Mouse (Mus musculus): ENCODE measurements around the gene Coro2a. TPM values are rescaled to one million over a fixed set of nuclear protein-coding genes. Genes with fewer than 3 reads are reported as not detected.

Coro2a gene
- total and polyA plus RNA-seq, 2 experiments from 2014 or later, result 6.2 to 26.7 TPM

- no peak for ATAC-seq
- Histone ChIP-seq H3K9me3 (ENCODE audit: low read length) (no peaks in the 10 kb centered on the region), H3K9ac (replicated peaks; ENCODE audit: low read length) (no peak overlapping the region), H3K27ac (no peak overlapping the region), H3K4me1 (ENCODE audit: insufficient read depth, low read length) (no peaks in the 10 kb centered on the region), H3K27me3 (ENCODE audit: insufficient read depth, low read length) (no peaks in the 10 kb centered on the region), H3K4me2 (ENCODE audit: low read depth, low read length) (no peak overlapping the region), H3K4me3 (ENCODE audit: low read length) (no peak overlapping the region), H3K36me3 (ENCODE audit: insufficient read depth, low read length) (peaks cover 3% of the 10 kb centered on the region)
- WGBS, result 25% methylated on average over 7 of the region's 9 CpGs
- no peak for TF ChIP-seq CTCF (IDR thresholded peaks at IDR 0.05; ENCODE audit: low read depth)
- no peak for DNase-seq (ENCODE audit: low spot score)
These were observed 60.3 kb downstream of the Coro2a start for GRCm38 (mm10) chr4:46541707-46542106.

GRCm38 (mm10) chr4:46539167-46539566 lies 62.8 kb downstream of the Coro2a start:
- Histone ChIP-seq H3K9me3 (ENCODE audit: low read length) (no peaks in the 10 kb centered on the region), H3K27me3 (ENCODE audit: insufficient read depth, low read length) (no peaks in the 10 kb centered on the region; the same call in 1 of the 2 replicates), H3K4me3 (ENCODE audit: low read length) (no peak overlapping the region), H3K27ac (no peak overlapping the region), H3K36me3 (ENCODE audit: insufficient read depth, low read length) (peaks cover 3% of the 10 kb centered on the region), H3K4me1 (ENCODE audit: insufficient read depth, low read length) (0 out of 2 replicates have a peak, but pooled peaks cover 3% of the 10 kb centered on the region), H3K4me2 (ENCODE audit: low read depth, low read length) (no peak overlapping the region), H3K9ac (replicated peaks; ENCODE audit: low read length) (no peak overlapping the region)
- 62% methylated on average over 9 of the region's 9 CpGs for WGBS
- DNase-seq (ENCODE audit: low spot score), result no peak
- ATAC-seq, result no peak
- TF ChIP-seq CTCF (IDR thresholded peaks at IDR 0.05; ENCODE audit: low read depth), result no peak

DNA sequence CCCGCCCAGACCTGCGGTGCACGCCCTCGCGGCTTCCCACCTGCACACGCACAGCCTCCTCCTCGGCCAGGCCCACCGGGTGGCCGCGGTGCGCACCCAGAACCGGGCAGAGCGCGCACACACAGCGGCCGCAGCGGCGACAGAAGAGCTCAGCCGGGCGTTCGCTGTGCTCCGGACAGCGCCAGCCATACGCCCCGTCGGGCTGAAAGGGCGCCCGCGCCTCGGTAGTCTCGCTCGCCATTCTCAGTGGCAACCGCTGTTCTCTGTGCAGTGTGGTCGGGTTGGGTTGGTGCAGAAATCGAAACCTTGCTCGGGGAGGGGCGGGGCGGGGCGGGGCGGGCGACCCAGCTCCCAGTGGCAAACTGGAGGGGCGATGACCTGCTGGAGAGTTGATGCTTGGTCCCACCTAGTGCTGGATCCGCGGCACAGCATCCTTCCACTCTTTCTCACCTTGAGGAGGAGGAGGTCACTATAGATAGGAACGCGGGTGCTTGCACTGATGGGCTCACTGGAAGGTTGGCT lies 66.1 kb downstream of the Coro2a start, which contains the start of gene Trim14:
Gene Trim14 (minus strand): TSS at position 302 of the 522 bp plus-strand sequence.
- H3K4me1 ChIP-seq (ENCODE audit: insufficient read depth, low read length), result 0 out of 2 replicates have a peak, but pooled peaks cover 3% of the 10 kb centered on the region
- H3K9me3 ChIP-seq (ENCODE audit: low read length), result no peaks in the 10 kb centered on the region
- H3K9ac ChIP-seq (replicated peaks; ENCODE audit: low read length), result peak within 1 kb of the TSS; percentile 47; the same call in 1 of the 2 replicates
- peaks cover 3% of the 10 kb centered on the region for H3K36me3 ChIP-seq (ENCODE audit: insufficient read depth, low read length)
- ATAC-seq (peak; percentile 60), DNase-seq (ENCODE audit: low spot score) (peak; percentile 44)
- H3K4me3 ChIP-seq (ENCODE audit: low read length), result peak within 1 kb of the TSS; percentile 44
- WGBS, result 1% methylated on average over 46 of the region's 46 CpGs
- no peaks in the 10 kb centered on the region; the same call in 1 of the 2 replicates for H3K27me3 ChIP-seq (ENCODE audit: insufficient read depth, low read length)
- H3K27ac ChIP-seq, result no peak within 1 kb of the TSS
- peak within 1 kb of the TSS; percentile 71 for H3K4me2 ChIP-seq (ENCODE audit: low read depth, low read length)
- peak; percentile 53 for TF ChIP-seq CTCF (IDR thresholded peaks at IDR 0.05; ENCODE audit: low read depth)

GRCm38 (mm10) chr4:46535094-46535830 lies 66.7 kb downstream of the Coro2a start:
- H3K27ac ChIP-seq, result no peak overlapping the region
- no peaks in the 10 kb centered on the region; the same call in 1 of the 2 replicates for H3K27me3 ChIP-seq (ENCODE audit: insufficient read depth, low read length)

DNA sequence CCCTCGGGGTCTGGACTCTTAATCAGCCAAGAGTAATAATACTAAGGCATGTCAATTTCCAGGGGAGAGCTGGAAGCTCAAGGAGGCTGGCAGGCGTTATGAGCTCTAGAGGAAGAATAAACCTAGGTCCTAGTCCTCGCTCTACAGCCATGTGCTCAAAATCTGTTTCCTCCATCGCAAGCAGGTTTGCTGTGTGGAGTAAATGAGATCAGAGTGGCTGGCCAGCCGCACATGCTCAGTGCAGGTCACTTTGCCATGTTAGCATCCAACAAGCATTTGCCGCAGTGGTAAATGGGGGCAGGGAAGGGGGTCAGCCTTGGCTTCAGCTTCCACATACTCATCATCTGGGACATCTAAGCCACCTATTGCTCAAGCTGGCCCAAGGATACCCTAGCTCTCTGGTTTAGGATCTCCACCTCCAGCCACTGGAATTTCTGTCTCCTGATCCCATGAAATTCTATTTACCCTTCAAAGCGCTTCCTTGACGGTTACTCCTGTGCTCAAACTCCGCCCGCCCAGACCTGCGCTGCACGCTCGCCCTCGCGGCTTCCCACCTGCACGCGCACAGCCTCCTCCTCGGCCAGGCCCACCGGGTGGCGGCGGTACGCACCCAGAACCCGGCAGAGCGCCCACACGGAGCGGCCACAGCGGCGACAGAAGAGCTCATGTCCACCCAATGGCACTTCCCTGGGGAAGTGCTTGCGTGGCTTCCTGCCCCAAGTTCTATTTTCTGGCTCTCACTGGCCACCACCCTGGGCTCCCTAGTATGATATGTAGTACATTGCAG lies 67.9 kb downstream of the Coro2a start:
- H3K4me3 ChIP-seq (ENCODE audit: low read length), result peak overlapping the region; percentile 18
- H3K9ac ChIP-seq (replicated peaks; ENCODE audit: low read length), result no peak overlapping the region
- no peak overlapping the region for H3K27ac ChIP-seq
- H3K27me3 ChIP-seq (ENCODE audit: insufficient read depth, low read length), result no peaks in the 10 kb centered on the region; the same call in 1 of the 2 replicates
- H3K4me1 ChIP-seq (ENCODE audit: insufficient read depth, low read length), result 0 out of 2 replicates have a peak, but pooled peaks cover 3% of the 10 kb centered on the region
- no peak for TF ChIP-seq CTCF (IDR thresholded peaks at IDR 0.05; ENCODE audit: low read depth)
- no peaks in the 10 kb centered on the region for H3K36me3 ChIP-seq (ENCODE audit: insufficient read depth, low read length)
- peak; percentile 58 for ATAC-seq
- DNase-seq (ENCODE audit: low spot score), result peak; percentile 21
- H3K9me3 ChIP-seq (ENCODE audit: low read length), result no peaks in the 10 kb centered on the region
- 11% methylated on average over 29 of the region's 29 CpGs for WGBS
- peak overlapping the region; percentile 51 for H3K4me2 ChIP-seq (ENCODE audit: low read depth, low read length)

More at GRCm38 (mm10) chr4:46535094-46535830, 66.7 kb downstream of the Coro2a start:
- no peaks in the 10 kb centered on the region; the same call in 1 of the 2 replicates for H3K36me3 ChIP-seq (ENCODE audit: insufficient read depth, low read length)
- H3K9ac ChIP-seq (replicated peaks; ENCODE audit: low read length), result peak overlapping the region; percentile 47; the same call in 1 of the 2 replicates
- H3K4me3 ChIP-seq (ENCODE audit: low read length), result peak overlapping the region; percentile 44
- ATAC-seq (no peak; the same call in 1 of the 2 replicates), DNase-seq (ENCODE audit: low spot score) (no peak)
- H3K9me3 ChIP-seq (ENCODE audit: low read length), result no peaks in the 10 kb centered on the region
- TF ChIP-seq CTCF (IDR thresholded peaks at IDR 0.05; ENCODE audit: low read depth), result no peak
- H3K4me1 ChIP-seq (ENCODE audit: insufficient read depth, low read length), result 0 out of 2 replicates have a peak, but pooled peaks cover 3% of the 10 kb centered on the region
- peak overlapping the region; percentile 71 for H3K4me2 ChIP-seq (ENCODE audit: low read depth, low read length)
- WGBS, result 13% methylated on average over 16 of the region's 16 CpGs

DNA sequence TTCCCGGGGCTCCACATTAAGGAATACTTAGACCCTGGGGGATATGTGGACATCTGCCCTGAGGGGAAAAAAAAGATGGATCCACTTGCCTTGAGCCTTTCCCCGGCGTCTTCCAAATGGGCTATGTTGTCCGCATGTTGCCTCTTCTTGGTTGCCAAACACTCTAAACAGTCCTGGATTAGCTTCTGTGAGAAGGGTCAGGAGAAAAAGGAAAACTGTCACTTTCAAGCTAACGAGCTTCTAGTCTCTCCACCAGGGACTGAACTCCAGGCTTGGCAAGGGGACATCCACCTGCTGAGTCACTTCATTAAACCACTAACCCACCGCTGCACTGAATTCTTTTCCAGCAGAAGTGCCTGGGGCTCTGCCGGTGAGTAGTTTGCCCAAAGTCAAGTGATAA lies 69.1 kb downstream of the Coro2a start:
- Histone ChIP-seq H3K27ac (no peak overlapping the region), H3K27me3 (ENCODE audit: insufficient read depth, low read length) (no peaks in the 10 kb centered on the region; the same call in 1 of the 2 replicates), H3K9me3 (ENCODE audit: low read length) (no peaks in the 10 kb centered on the region), H3K4me2 (ENCODE audit: low read depth, low read length) (no peak overlapping the region), H3K4me3 (ENCODE audit: low read length) (no peak overlapping the region), H3K9ac (replicated peaks; ENCODE audit: low read length) (no peak overlapping the region), H3K4me1 (ENCODE audit: insufficient read depth, low read length) (0 out of 2 replicates have a peak, but pooled peaks cover 3% of the 10 kb centered on the region), H3K36me3 (ENCODE audit: insufficient read depth, low read length) (no peaks in the 10 kb centered on the region)
- no peak for DNase-seq (ENCODE audit: low spot score)
- 59% methylated on average over 7 of the region's 7 CpGs for WGBS
- ATAC-seq, result no peak
- TF ChIP-seq CTCF (IDR thresholded peaks at IDR 0.05; ENCODE audit: low read depth), result no peak
